Mouse (Mus musculus): ENCODE measurements around the gene Usf1.
A peak's percentile ranks its signal among the peaks of the same experiment; 100 is the strongest.

Usf1 gene

GRCm38 (mm10) chr1:171410947-171411484, at the start of gene Usf1:
Usf1 (plus strand) TSS chr1:171411313.
- DNase-seq: peak; percentile 96 to 97

- no peak for DNase-seq
These were observed 45.2 kb upstream of the Usf1 start for GRCm38 (mm10) chr1:171365934-171366333.

- peak; percentile 74 to 81 for DNase-seq
These were observed 41.1 kb upstream of the Usf1 start, which contains the start of gene Nectin4 for GRCm38 (mm10) chr1:171369845-171370556. Nectin4 (plus strand) TSS chr1:171370099.

DNA sequence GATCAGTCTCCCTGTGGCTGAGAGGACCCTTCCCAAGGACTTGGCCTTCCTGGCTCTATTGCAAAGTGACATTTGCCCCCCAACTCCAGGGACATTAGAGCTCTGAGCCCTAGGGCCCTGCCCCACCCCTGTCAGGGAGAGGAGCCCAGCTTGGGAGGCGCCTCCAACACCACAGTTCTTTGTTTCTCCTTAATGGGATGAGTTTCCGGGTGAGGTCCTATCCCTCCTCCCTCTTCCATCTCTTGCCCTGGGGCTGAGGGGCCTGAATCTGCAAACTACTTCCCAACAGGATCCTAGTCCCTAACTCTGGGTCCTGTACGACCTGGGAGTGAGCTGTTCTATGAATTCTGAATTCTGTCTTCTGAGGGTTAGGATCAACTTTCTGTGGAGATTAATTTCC, 38.2 kb upstream of the Usf1 start:
- DNase-seq: no peak

- DNase-seq: no peak
These were observed 37.2 kb upstream of the Usf1 start for GRCm38 (mm10) chr1:171373946-171374345.

DNA sequence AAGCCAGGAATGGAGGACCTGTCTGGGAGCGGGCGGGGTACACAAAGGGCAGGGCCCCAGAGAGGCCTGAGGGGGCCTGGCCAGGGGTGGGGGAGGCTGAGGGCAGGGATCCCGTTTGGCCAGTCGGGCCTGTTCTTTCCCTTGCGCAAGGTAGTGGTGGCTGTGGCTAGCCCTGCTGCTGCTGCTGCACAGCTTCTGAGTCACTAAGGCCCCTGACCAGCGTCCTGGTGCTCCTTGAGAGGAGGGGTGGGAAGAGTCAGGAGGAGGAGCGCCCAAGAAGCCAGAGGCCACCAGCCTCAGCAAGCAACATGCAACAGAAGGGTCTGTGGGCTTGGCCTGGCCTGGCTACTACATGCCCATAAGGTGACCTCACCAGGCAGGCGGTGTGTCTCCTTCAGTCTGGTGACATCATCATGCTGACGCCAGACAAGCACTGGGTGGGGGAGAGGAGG, 35.4 kb upstream of the Usf1 start:
- DNase-seq: peak; percentile 77 to 88

- DNase-seq: no peak
These were observed 32.8 kb upstream of the Usf1 start for GRCm38 (mm10) chr1:171378298-171378697.

- DNase-seq: peak; percentile 84 to 89
These were observed 31.0 kb upstream of the Usf1 start for GRCm38 (mm10) chr1:171379935-171380599.

DNA sequence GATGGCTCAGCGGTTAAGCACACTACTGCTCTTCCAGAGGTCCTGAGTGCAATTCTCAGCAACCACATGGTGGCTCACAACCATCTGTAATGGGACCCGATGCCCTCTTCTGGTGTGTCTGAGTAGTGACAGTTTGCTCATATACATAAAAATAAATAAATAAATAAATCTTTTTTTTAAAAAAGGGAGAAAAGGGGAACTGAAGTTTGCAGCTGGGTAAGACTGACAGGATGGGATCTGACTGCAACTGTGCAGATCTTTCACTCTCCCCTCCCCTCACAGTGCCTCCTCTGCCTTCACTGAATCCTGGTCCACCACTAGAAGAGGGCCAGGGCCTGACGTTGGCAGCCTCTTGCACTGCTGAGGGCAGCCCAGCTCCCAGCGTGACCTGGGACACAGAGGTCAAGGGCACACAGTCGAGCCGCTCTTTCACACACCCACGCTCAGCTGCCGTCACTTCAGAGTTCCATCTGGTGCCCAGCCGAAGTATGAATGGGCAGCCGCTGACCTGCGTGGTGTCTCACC, 29.0 kb upstream of the Usf1 start:
- no peak for DNase-seq

GRCm38 (mm10) chr1:171384361-171384760, 26.8 kb upstream of the Usf1 start:
- DNase-seq: no peak

DNA sequence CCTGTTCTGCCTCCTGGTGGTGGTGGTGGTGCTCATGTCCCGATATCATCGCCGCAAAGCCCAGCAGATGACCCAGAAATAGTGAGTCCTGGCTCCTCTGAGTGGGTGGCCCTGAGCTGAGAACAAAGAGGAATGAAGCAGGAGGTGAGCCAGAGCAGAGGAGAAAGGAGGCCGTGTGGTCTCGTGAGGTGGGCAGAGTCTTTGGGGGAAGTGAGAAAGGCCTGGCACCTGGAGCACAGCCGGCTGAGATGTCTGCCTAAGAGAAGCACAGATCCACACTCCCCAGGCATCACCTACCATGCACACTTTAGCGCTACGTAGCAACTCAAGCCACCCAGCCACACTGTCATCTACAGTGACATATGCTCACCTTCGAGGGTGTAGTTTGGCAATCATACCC, 25.9 kb upstream of the Usf1 start:
- no peak for DNase-seq

DNA sequence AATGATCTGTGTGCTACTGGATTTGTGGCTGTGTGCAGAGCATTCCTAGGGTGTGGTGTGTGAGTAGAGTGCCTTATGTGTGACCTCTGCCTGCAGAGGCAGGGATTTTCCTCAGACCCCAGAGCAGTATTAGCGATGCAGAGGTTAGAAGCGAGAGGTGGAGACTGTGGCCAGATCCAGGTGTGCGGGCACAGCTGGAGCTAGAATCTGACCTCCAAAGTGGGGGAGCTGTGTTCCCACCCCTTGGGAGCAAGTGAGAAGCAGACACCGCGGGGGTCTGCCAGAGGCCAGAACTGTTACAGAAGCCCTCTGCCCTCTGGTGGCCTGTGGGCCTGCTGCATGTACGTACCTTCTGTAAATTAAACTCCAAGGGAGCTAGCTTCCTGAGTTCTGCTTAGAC, 24.0 kb upstream of the Usf1 start:
- DNase-seq: peak in 1 of 2 experiments; percentile 49

GRCm38 (mm10) chr1:171388376-171389102, 22.6 kb upstream of the Usf1 start, which contains the start of gene Arhgap30:
Arhgap30 (plus strand) TSS chr1:171388954.
- peak; percentile 79 to 84 for DNase-seq

DNA sequence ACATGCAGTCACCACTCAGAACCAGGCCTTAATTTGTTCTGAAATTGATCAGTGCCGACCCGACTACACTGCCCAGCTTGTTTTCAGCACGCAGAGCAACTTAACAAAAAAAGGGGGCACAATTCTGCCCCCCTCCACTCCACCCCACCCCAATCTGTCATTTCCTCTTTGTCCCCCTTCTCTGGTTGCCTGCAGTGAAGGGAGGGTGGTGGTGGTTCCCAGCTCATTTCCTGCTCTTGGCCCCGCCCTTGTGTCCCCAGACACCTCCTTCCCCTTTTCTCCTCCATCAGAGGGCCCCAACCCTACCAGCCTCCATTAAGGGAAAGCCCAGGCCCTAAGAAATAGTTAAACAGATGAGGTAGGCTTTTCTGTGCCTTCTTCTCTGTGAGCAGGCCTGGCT, 21.0 kb upstream of the Usf1 start:
- DNase-seq: peak; percentile 67 to 70

GRCm38 (mm10) chr1:171401821-171402220, 9.3 kb upstream of the Usf1 start:
- DNase-seq: no peak

DNA sequence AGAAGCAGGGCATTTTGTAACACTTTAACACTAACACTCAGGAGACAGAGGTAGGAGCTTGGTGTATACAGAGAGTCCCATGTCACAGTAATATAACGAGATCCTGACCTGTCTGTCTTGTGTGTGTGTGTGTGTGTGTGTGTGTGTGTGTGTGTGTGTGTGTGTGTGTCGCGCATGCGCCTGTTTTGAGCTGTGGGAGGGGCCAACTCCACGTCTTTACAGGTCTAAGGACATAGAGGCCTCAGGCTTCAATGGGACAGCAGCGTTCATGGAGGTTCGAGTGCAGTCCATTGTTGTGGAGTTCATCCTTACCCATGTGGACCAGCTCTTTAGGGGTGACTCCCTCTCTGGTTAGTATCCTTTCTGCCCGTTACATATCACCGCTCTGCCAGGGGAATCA, 8.1 kb upstream of the Usf1 start:
- no peak for DNase-seq

- no peak for DNase-seq
These were observed 3.9 kb upstream of the Usf1 start for GRCm38 (mm10) chr1:171407263-171407662.

- no peak for DNase-seq
These were observed 882 bp upstream of the Usf1 start for GRCm38 (mm10) chr1:171410231-171410630.

- no peak for DNase-seq
These were observed 404 bp downstream of the Usf1 start for GRCm38 (mm10) chr1:171411492-171411941.

GRCm38 (mm10) chr1:171412001-171412441, 908 bp downstream of the Usf1 start:
- DNase-seq: peak; percentile 54 to 55

GRCm38 (mm10) chr1:171412446-171412845, 1.3 kb downstream of the Usf1 start:
- DNase-seq: no peak

GRCm38 (mm10) chr1:171413608-171414007, 2.5 kb downstream of the Usf1 start:
- no peak for DNase-seq

GRCm38 (mm10) chr1:171418660-171419059, 7.5 kb downstream of the Usf1 start, which contains the start of gene Tstd1:
Tstd1 (plus strand) TSS chr1:171418872.
- no peak for DNase-seq

All from lung, postnatal 4 days (tissue).